Mouse (Mus musculus) embryonic facial prominence, embryonic 11.5 days (tissue): Measurements from ENCODE around the gene Trpm5. TPM values are rescaled to one million over a fixed set of nuclear protein-coding genes. Genes with fewer than 3 reads are reported as not detected.

Experiments
- ATAC-seq: fragments of 200-750 bp; cut with Nextera tagmentation; replicated peaks from 2 replicates; pipeline ENCODE4 v1.8.0; 2017; ENCODE audit warnings: low read depth; ENCODE audit not compliant: insufficient number of reproducible peaks, low FRiP score, low TSS enrichment
- DNase-seq: peaks from one replicate; pipeline ENCODE4 v3.0.0-alpha.2; 2015; ENCODE audit warnings: low spot score
- H3K27ac ChIP-seq: fragments of 300-500 bp; sonication (generic); replicated peaks from 2 replicates; pipeline ENCODE4 v1.5.1; 2014; ENCODE audit warnings: mild to moderate bottlenecking, low read depth, low read length, control low read depth
- H3K27me3 ChIP-seq: fragments of 300-500 bp; sonication (generic); 2 replicates; pipeline ENCODE4 v1.6.1; 2014; ENCODE audit warnings: mild to moderate bottlenecking, low read length, moderate library complexity, mixed read lengths; ENCODE audit not compliant: control insufficient read depth, insufficient read depth
- H3K36me3 ChIP-seq: fragments of 300-500 bp; sonication (generic); replicated peaks from 2 replicates; pipeline ENCODE4 v1.6.1; 2014; ENCODE audit warnings: low read depth, mild to moderate bottlenecking, low read length, moderate library complexity, mixed read lengths; ENCODE audit not compliant: control insufficient read depth, insufficient read depth
- H3K4me1 ChIP-seq: fragments of 300-500 bp; sonication (generic); 2 replicates; pipeline ENCODE4 v1.6.1; 2014; ENCODE audit warnings: low read length, mixed read lengths; ENCODE audit not compliant: control insufficient read depth, insufficient read depth
- H3K4me2 ChIP-seq: fragments of 300-500 bp; sonication (generic); 2 replicates; pipeline ENCODE4 v1.6.1; 2014; ENCODE audit warnings: low read depth, mild to moderate bottlenecking, control low read depth, low read length, moderate library complexity
- H3K4me3 ChIP-seq: fragments of 300-500 bp; sonication (generic); 2 replicates; pipeline ENCODE4 v1.5.1; 2014; ENCODE audit warnings: low read depth, low read length, control low read depth
- H3K9ac ChIP-seq: fragments of 300-500 bp; sonication (generic); replicated peaks from 2 replicates; pipeline ENCODE4 v1.6.1; 2014; ENCODE audit warnings: mild to moderate bottlenecking, control low read depth, low read length
- H3K9me3 ChIP-seq: fragments of 300-500 bp; sonication (generic); replicated peaks from 2 replicates; pipeline ENCODE4 v1.6.1; 2016; ENCODE audit warnings: mild to moderate bottlenecking, low read length, inconsistent platforms, mixed read lengths; ENCODE audit not compliant: control insufficient read depth
- WGBS: fragments of 180-500 bp; shearing (Covaris S2); extraction: QIAGEN DNeasy Blood & Tissue Kit; methylation state at CpG from one replicate; pipeline ENCODE4 v1.1.7; 2014; 5-methylcytosine and 5-hydroxymethylcytosine counted together
- polyA plus RNA-seq: library from polyadenylated mRNA; unstranded; fragments of >200 nt; fragmentation: Nextera tagmentation; extraction: Ambion mirVana; gene quantifications from 2 replicates; pipeline ENCODE4 v1.2.1, GENCODE M21; 2014

The Trpm5 gene
- polyA plus RNA-seq, 1 experiment from 2014 or later, result 1.1 TPM

GRCm38 (mm10) chr7:143051316-143051715, 43.1 kb downstream of the Trpm5 start:
- 55% methylated on average over 2 of the region's 2 CpGs for WGBS
- Histone ChIP-seq H3K27me3 (no peaks in the 10 kb centered on the region), H3K4me3 (no peak overlapping the region), H3K4me2 (no peak overlapping the region), H3K9ac (no peak overlapping the region), H3K9me3 (no peaks in the 10 kb centered on the region), H3K4me1 (peaks cover 3% of the 10 kb centered on the region; the same call in 1 of the 2 replicates), H3K36me3 (no peaks in the 10 kb centered on the region), H3K27ac (no peak overlapping the region)
- ATAC-seq (no peak), DNase-seq (no peak)

GRCm38 (mm10) chr7:143049841-143050816, 44.3 kb downstream of the Trpm5 start:
- no peak overlapping the region for H3K4me2 ChIP-seq
- H3K4me3 ChIP-seq, result no peak overlapping the region
- DNase-seq (no peak), ATAC-seq (no peak)
- peaks cover 3% of the 10 kb centered on the region; the same call in 1 of the 2 replicates for H3K4me1 ChIP-seq
- no peak overlapping the region for H3K27ac ChIP-seq
- no peaks in the 10 kb centered on the region for H3K36me3 ChIP-seq
- H3K9me3 ChIP-seq, result no peaks in the 10 kb centered on the region
- no peaks in the 10 kb centered on the region for H3K27me3 ChIP-seq
- no peak overlapping the region for H3K9ac ChIP-seq
- WGBS, result 94% methylated on average over 3 of the region's 3 CpGs

GRCm38 (mm10) chr7:143049331-143049730, 45.1 kb downstream of the Trpm5 start:
- no peak overlapping the region for H3K9ac ChIP-seq
- H3K27me3 ChIP-seq, result no peaks in the 10 kb centered on the region
- no peak overlapping the region for H3K4me3 ChIP-seq
- 70% methylated on average over 3 of the region's 3 CpGs for WGBS
- H3K36me3 ChIP-seq, result no peaks in the 10 kb centered on the region
- no peak overlapping the region for H3K27ac ChIP-seq
- H3K4me2 ChIP-seq, result no peak overlapping the region
- ATAC-seq (no peak), DNase-seq (no peak)
- H3K4me1 ChIP-seq, result peaks cover 3% of the 10 kb centered on the region; the same call in 1 of the 2 replicates
- H3K9me3 ChIP-seq, result no peaks in the 10 kb centered on the region

- H3K27ac ChIP-seq, result no peak overlapping the region
- no peaks in the 10 kb centered on the region for H3K36me3 ChIP-seq
- no peak overlapping the region for H3K4me3 ChIP-seq
- H3K9me3 ChIP-seq, result no peaks in the 10 kb centered on the region
- no peak for DNase-seq
- WGBS, result 88% methylated on average over 7 of the region's 7 CpGs
- H3K4me2 ChIP-seq, result no peak overlapping the region
- ATAC-seq, result no peak
- no peaks in the 10 kb centered on the region for H3K4me1 ChIP-seq
- no peaks in the 10 kb centered on the region for H3K27me3 ChIP-seq
- H3K9ac ChIP-seq, result no peak overlapping the region
Measured at GRCm38 (mm10) chr7:143046358-143046757, 48.1 kb downstream of the Trpm5 start.

GRCm38 (mm10) chr7:143044826-143045206, 49.6 kb downstream of the Trpm5 start:
- Histone ChIP-seq H3K4me1 (no peaks in the 10 kb centered on the region), H3K27ac (no peak overlapping the region), H3K4me2 (no peak overlapping the region), H3K4me3 (no peak overlapping the region), H3K9me3 (no peaks in the 10 kb centered on the region), H3K27me3 (no peaks in the 10 kb centered on the region), H3K9ac (no peak overlapping the region), H3K36me3 (no peaks in the 10 kb centered on the region)
- ATAC-seq (no peak), DNase-seq (no peak)

GRCm38 (mm10) chr7:143044049-143044825, 50.2 kb downstream of the Trpm5 start:
- H3K27ac ChIP-seq, result no peak overlapping the region
- H3K4me3 ChIP-seq, result no peak overlapping the region
- no peak overlapping the region for H3K9ac ChIP-seq
- H3K36me3 ChIP-seq, result no peaks in the 10 kb centered on the region
- H3K27me3 ChIP-seq, result no peaks in the 10 kb centered on the region
- no peak for ATAC-seq
- no peak overlapping the region for H3K4me2 ChIP-seq
- H3K4me1 ChIP-seq, result no peaks in the 10 kb centered on the region
- H3K9me3 ChIP-seq, result no peaks in the 10 kb centered on the region
- DNase-seq, result no peak
- 94% methylated on average over 2 of the region's 2 CpGs for WGBS

- ATAC-seq, result no peak
- no peak for DNase-seq
- H3K36me3 ChIP-seq, result no peaks in the 10 kb centered on the region
- no peaks in the 10 kb centered on the region for H3K27me3 ChIP-seq
- WGBS, result 79% methylated on average over 3 of the region's 3 CpGs
- H3K4me1 ChIP-seq, result no peaks in the 10 kb centered on the region
- no peak overlapping the region for H3K9ac ChIP-seq
- no peak overlapping the region for H3K27ac ChIP-seq
- H3K9me3 ChIP-seq, result no peaks in the 10 kb centered on the region
- no peak overlapping the region for H3K4me3 ChIP-seq
- H3K4me2 ChIP-seq, result no peak overlapping the region
Measured at GRCm38 (mm10) chr7:143042897-143043300, 51.5 kb downstream of the Trpm5 start.

GRCm38 (mm10) chr7:143042089-143042488, 52.4 kb downstream of the Trpm5 start:
- WGBS, result 45% methylated on average over 3 of the region's 3 CpGs
- ATAC-seq (no peak; the same call in 1 of the 2 replicates), DNase-seq (no peak)
- Histone ChIP-seq H3K4me1 (no peaks in the 10 kb centered on the region), H3K9me3 (no peaks in the 10 kb centered on the region), H3K4me3 (no peak overlapping the region), H3K36me3 (no peaks in the 10 kb centered on the region), H3K9ac (no peak overlapping the region), H3K27ac (no peak overlapping the region), H3K27me3 (no peaks in the 10 kb centered on the region), H3K4me2 (no peak overlapping the region)
